Mouse (Mus musculus): ENCODE measurements at regions not wholly inside any gene's neighbourhood (a gene's known extent, or its start where the extent isn't known, plus 50 kb on each side); places are given as distances from the start of the nearest gene placed in this dataset.

DNA sequence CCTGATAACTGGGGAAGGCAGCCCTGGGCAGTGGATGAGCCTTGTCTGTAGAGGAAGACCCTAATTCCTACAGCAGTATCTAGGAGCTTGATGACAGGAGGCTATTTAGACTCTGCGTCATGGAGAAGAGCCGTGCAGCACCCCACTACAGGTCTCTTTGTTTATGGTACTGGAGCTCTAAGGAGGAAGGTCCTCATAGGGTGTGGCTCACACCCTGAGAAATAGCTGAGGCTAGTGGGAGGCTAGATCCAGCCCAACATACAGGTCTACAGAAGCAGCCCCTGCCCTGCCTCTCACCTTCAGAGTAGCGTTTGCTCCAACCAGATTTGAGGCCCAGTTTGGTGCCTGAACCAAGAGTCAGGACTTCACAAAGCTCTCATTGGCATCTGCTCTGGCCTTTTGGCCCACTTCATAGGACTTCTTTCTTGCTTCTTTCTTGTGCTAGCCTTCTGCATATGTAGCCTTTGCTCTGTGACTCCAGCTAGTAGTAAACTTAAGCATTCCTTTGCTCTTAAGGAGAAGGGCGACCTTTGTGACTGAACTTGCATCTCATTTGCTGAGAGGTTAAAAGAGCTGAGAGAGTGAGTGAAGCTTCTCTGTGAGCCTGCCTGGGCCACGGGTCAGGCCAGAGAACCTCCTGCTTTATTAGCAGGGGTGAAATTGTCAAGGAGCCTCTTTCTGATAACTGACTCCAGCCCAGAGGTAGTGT is 967.2 kb downstream of the 4930447A16Rik start:
- TF ChIP-seq USF1 (IDR thresholded peaks at IDR 0.05; ENCODE audit: low read depth) (no peak), POLR2A (IDR thresholded peaks at IDR 0.05; ENCODE audit: insufficient read length, low read depth) (no peak), TCF12 (IDR thresholded peaks at IDR 0.05; ENCODE audit: insufficient read depth, poor library complexity, severe bottlenecking) (no peak), CEBPB (IDR thresholded peaks at IDR 0.05; ENCODE audit: insufficient read depth, poor library complexity, severe bottlenecking) (no peak), E2F4 (IDR thresholded peaks at IDR 0.05; ENCODE audit: insufficient read depth) (no peak), MYOG (IDR thresholded peaks at IDR 0.05; ENCODE audit: control insufficient read depth in 1 of 3, insufficient read depth in 1 of 3, insufficient read length in 2 of 3, low read depth in 2 of 3) (no peak), MAX (IDR thresholded peaks at IDR 0.05; ENCODE audit: low read depth) (no peak), MYOD1 (IDR thresholded peaks at IDR 0.05; ENCODE audit: control insufficient read depth in 1 of 3, insufficient read length in 2 of 3, low read depth in 2 of 3) (no peak), POLR2AphosphoS2 (IDR thresholded peaks at IDR 0.05; ENCODE audit: insufficient read length, low read depth) (no peak)
